Mouse (Mus musculus): ENCODE measurements around the gene Gm20388. TPM values are rescaled to one million over a fixed set of nuclear protein-coding genes. Genes with fewer than 3 reads are reported as not detected.
A peak's percentile ranks its signal among the peaks of the same experiment; 100 is the strongest.

The Gm20388 gene
- total and polyA plus RNA-seq, 2 experiments from 2014 or later = 17.3 TPM; not detected in 1

DNA sequence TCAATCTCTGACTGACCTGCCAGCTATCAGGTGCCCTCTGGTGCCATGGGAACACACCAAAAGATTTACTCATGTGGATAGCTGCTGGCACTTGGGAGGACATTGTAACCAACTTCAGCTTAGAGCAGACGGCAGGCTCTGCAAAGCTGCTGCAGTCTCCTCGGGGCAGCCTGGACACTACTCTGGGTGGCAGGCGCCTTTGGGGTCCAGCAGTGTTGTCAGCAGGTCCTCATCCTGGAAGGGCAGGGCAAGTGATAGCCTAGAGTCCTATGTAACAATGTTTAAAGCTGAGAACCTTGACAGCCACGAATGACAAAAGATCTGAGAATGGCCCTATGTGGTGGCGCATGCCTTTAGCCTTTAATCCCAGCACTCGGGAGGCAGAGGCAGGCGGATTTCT is 1687.5 kb downstream of the Gm20388 start:
- TF ChIP-seq CTCF (IDR thresholded peaks at IDR 0.05; ENCODE audit: low read depth) (no peak), EP300 (IDR thresholded peaks at IDR 0.05; ENCODE audit: low read depth) (no peak)
- H3K36me3 ChIP-seq (replicated peaks; ENCODE audit: control insufficient read depth, insufficient read depth, low read length) = peaks cover 75% of the 10 kb centered on the region
- WGBS = 88% methylated on average over 7 of the region's 7 CpGs

DNA sequence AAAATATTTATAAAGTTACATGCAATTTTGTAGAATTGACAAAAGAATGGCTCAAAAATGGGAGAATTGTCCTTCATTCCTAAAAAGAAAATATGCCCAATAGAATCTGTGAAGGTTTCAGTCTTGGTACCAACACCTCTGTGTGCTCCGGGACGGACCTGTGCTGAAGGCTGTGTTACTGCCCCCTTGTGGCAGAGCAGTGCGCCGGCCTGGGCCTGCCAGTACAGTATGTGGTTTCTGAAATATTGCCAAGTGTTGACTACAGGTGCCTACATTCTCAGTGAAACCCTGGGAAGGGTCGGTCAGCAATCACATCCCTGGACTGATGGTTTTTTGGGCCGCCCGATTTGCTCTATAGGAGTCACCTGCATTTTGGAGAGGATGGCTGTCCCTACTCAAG is 1688.3 kb downstream of the Gm20388 start:
- H3K4me2 ChIP-seq (ENCODE audit: low read depth, low read length) = no peak overlapping the region
- peaks cover 72% of the 10 kb centered on the region for H3K36me3 ChIP-seq (replicated peaks; ENCODE audit: control insufficient read depth, insufficient read depth, low read length)
- H3K4me3 ChIP-seq (ENCODE audit: low read depth, low read length) = no peak overlapping the region
- H3K9me3 ChIP-seq (replicated peaks; ENCODE audit: control insufficient read depth, low read length) = no peaks in the 10 kb centered on the region
- ATAC-seq (ENCODE audit: insufficient read depth, low read depth) = peak; percentile 75
- WGBS = 22% methylated on average over 7 of the region's 7 CpGs
- no peak for TF ChIP-seq EP300 (IDR thresholded peaks at IDR 0.05; ENCODE audit: low read depth)
- TF ChIP-seq CTCF (IDR thresholded peaks at IDR 0.05; ENCODE audit: low read depth) = peak; percentile 92
- H3K4me1 ChIP-seq (ENCODE audit: control insufficient read depth, insufficient read depth) = no peaks in the 10 kb centered on the region
- H3K27ac ChIP-seq (ENCODE audit: low read depth) = no peak overlapping the region
- H3K27me3 ChIP-seq (ENCODE audit: control insufficient read depth, insufficient read depth, low read length) = no peaks in the 10 kb centered on the region
- peak; percentile 84 for DNase-seq (ENCODE audit: low spot score)
- no peak overlapping the region for H3K9ac ChIP-seq (replicated peaks; ENCODE audit: low read depth, low read length)

More for the DNA sequence above, 1687.5 kb downstream of the Gm20388 start:
- no peak for DNase-seq (ENCODE audit: low spot score)
- Histone ChIP-seq H3K27ac (ENCODE audit: low read depth) (no peak overlapping the region), H3K9ac (replicated peaks; ENCODE audit: low read depth, low read length) (no peak overlapping the region), H3K9me3 (replicated peaks; ENCODE audit: control insufficient read depth, low read length) (no peaks in the 10 kb centered on the region), H3K4me2 (ENCODE audit: low read depth, low read length) (no peak overlapping the region), H3K27me3 (ENCODE audit: control insufficient read depth, insufficient read depth, low read length) (no peaks in the 10 kb centered on the region), H3K4me1 (ENCODE audit: control insufficient read depth, insufficient read depth) (no peaks in the 10 kb centered on the region), H3K4me3 (ENCODE audit: low read depth, low read length) (no peak overlapping the region)
- ATAC-seq (ENCODE audit: insufficient read depth, low read depth) = no peak

DNA sequence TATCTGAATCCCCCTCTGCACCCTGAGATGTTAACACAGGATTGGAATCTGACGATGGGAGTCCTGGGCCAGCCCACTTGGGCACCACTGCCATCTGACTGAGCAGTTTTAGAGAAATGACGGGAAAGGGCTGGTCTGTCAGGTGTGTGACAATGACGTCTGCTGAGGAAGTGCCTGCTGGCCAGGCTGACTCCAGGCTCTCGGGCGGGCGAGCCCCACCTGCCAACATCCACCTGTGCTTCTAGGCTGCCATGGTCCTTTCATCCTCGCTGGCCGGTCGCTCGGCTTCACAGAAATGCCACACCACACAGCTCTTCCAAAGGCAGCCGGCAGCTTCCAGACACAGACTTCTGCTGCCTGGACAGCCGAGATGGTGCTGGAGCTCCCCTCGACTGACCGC is 1689.2 kb downstream of the Gm20388 start:
- peaks cover 72% of the 10 kb centered on the region for H3K36me3 ChIP-seq (replicated peaks; ENCODE audit: control insufficient read depth, insufficient read depth, low read length)
- 85% methylated on average over 14 of the region's 14 CpGs for WGBS

DNA sequence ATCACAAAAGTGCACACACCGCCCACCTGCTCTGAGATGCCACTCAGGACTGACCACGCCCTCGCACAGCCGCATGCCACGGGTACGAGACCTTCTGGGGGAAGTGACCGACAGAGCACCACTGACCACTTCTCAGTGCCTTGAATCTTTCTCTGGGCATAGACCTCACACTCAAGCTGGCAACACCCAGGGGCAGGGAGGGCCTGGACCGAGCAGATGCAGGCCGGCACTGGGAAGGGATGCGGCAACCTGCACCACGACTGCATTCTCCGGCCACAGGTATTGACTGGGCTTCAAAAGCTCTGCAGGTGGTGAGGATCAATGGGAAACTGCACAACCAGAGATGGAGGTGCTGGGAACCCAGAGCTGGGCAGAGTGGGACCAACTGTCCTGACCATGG is 1691.8 kb downstream of the Gm20388 start:
- H3K9ac ChIP-seq (replicated peaks; ENCODE audit: low read depth, low read length) = no peak overlapping the region
- H3K4me1 ChIP-seq (ENCODE audit: control insufficient read depth, insufficient read depth) = no peaks in the 10 kb centered on the region
- ATAC-seq (ENCODE audit: insufficient read depth, low read depth) = no peak
- WGBS = 93% methylated on average over 12 of the region's 12 CpGs
- TF ChIP-seq EP300 (IDR thresholded peaks at IDR 0.05; ENCODE audit: low read depth) = no peak
- no peak for TF ChIP-seq CTCF (IDR thresholded peaks at IDR 0.05; ENCODE audit: low read depth)
- no peak overlapping the region for H3K27ac ChIP-seq (ENCODE audit: low read depth)
- H3K36me3 ChIP-seq (replicated peaks; ENCODE audit: control insufficient read depth, insufficient read depth, low read length) = peaks cover 73% of the 10 kb centered on the region
- H3K9me3 ChIP-seq (replicated peaks; ENCODE audit: control insufficient read depth, low read length) = no peaks in the 10 kb centered on the region
- H3K4me2 ChIP-seq (ENCODE audit: low read depth, low read length) = no peak overlapping the region
- H3K4me3 ChIP-seq (ENCODE audit: low read depth, low read length) = no peak overlapping the region
- DNase-seq (ENCODE audit: low spot score) = no peak
- no peaks in the 10 kb centered on the region for H3K27me3 ChIP-seq (ENCODE audit: control insufficient read depth, insufficient read depth, low read length)

More for the DNA sequence above, 1689.2 kb downstream of the Gm20388 start:
- TF ChIP-seq CTCF (IDR thresholded peaks at IDR 0.05; ENCODE audit: low read depth) = no peak
- TF ChIP-seq EP300 (IDR thresholded peaks at IDR 0.05; ENCODE audit: low read depth) = no peak
- no peak overlapping the region for H3K4me2 ChIP-seq (ENCODE audit: low read depth, low read length)
- H3K4me1 ChIP-seq (ENCODE audit: control insufficient read depth, insufficient read depth) = no peaks in the 10 kb centered on the region
- ATAC-seq (ENCODE audit: insufficient read depth, low read depth) (no peak), DNase-seq (ENCODE audit: low spot score) (no peak)
- no peak overlapping the region for H3K27ac ChIP-seq (ENCODE audit: low read depth)
- no peaks in the 10 kb centered on the region for H3K27me3 ChIP-seq (ENCODE audit: control insufficient read depth, insufficient read depth, low read length)
- H3K9ac ChIP-seq (replicated peaks; ENCODE audit: low read depth, low read length) = no peak overlapping the region
- H3K9me3 ChIP-seq (replicated peaks; ENCODE audit: control insufficient read depth, low read length) = no peaks in the 10 kb centered on the region
- H3K4me3 ChIP-seq (ENCODE audit: low read depth, low read length) = no peak overlapping the region

DNA sequence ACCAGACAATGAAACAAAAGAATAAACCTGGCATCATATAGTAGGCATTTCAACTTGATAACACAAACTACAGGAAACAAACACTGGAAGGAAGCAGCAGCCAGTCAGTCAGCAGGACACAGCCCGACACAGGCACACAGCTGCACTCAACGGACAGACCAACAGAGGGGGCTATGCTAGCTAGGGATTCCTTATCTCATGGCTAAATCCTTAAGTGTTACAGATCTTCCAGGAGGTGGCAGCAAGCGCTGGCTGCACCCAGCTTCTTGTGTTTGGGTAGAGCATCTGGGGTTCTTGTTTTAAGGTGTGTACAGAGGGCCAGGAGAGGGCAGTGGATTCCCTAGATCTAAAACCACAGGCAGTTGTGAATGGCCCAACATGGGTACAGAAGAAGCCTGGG is 1692.2 kb downstream of the Gm20388 start:
- Histone ChIP-seq H3K4me2 (ENCODE audit: low read depth, low read length) (no peak overlapping the region), H3K27me3 (ENCODE audit: control insufficient read depth, insufficient read depth, low read length) (no peaks in the 10 kb centered on the region), H3K27ac (ENCODE audit: low read depth) (no peak overlapping the region), H3K9me3 (replicated peaks; ENCODE audit: control insufficient read depth, low read length) (no peaks in the 10 kb centered on the region), H3K36me3 (replicated peaks; ENCODE audit: control insufficient read depth, insufficient read depth, low read length) (peaks cover 72% of the 10 kb centered on the region), H3K4me1 (ENCODE audit: control insufficient read depth, insufficient read depth) (no peaks in the 10 kb centered on the region), H3K9ac (replicated peaks; ENCODE audit: low read depth, low read length) (no peak overlapping the region), H3K4me3 (ENCODE audit: low read depth, low read length) (no peak overlapping the region)
- peak; percentile 45 for DNase-seq (ENCODE audit: low spot score)
- 31% methylated on average over 3 of the region's 3 CpGs for WGBS
- no peak for TF ChIP-seq EP300 (IDR thresholded peaks at IDR 0.05; ENCODE audit: low read depth)
- TF ChIP-seq CTCF (IDR thresholded peaks at IDR 0.05; ENCODE audit: low read depth) = peak; percentile 80
- peak; percentile 55 for ATAC-seq (ENCODE audit: insufficient read depth, low read depth)

DNA sequence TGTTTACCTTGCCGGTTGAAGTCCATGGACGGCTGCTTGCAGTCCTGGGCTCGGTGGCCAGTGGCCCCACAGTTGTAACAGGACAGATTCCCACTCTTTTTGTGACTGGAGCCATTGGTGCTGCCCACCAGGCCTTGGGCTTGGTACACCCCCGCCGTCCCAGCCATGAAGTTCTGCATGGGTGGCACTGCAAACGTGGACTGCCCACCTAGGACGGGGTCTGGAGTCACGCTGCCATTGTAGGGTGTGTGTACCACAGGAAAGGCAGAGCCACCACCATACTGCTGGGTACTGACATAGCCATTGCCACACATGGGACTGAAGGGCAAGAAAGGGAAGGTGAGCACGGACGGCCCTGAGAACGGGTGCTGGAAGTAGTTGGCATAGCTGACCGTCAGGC is 1693.2 kb downstream of the Gm20388 start:
- WGBS = 94% methylated on average over 12 of the region's 12 CpGs
- H3K36me3 ChIP-seq (replicated peaks; ENCODE audit: control insufficient read depth, insufficient read depth, low read length) = peaks cover 76% of the 10 kb centered on the region

More for the DNA sequence above, 1693.2 kb downstream of the Gm20388 start:
- H3K4me2 ChIP-seq (ENCODE audit: low read depth, low read length) = no peak overlapping the region
- no peaks in the 10 kb centered on the region for H3K9me3 ChIP-seq (replicated peaks; ENCODE audit: control insufficient read depth, low read length)
- TF ChIP-seq EP300 (IDR thresholded peaks at IDR 0.05; ENCODE audit: low read depth) = no peak
- no peak for TF ChIP-seq CTCF (IDR thresholded peaks at IDR 0.05; ENCODE audit: low read depth)
- H3K9ac ChIP-seq (replicated peaks; ENCODE audit: low read depth, low read length) = no peak overlapping the region
- no peak overlapping the region for H3K4me3 ChIP-seq (ENCODE audit: low read depth, low read length)
- ATAC-seq (ENCODE audit: insufficient read depth, low read depth) (no peak), DNase-seq (ENCODE audit: low spot score) (no peak)
- no peaks in the 10 kb centered on the region for H3K4me1 ChIP-seq (ENCODE audit: control insufficient read depth, insufficient read depth)
- no peak overlapping the region for H3K27ac ChIP-seq (ENCODE audit: low read depth)
- H3K27me3 ChIP-seq (ENCODE audit: control insufficient read depth, insufficient read depth, low read length) = no peaks in the 10 kb centered on the region
